In the genomic region with DNA sequence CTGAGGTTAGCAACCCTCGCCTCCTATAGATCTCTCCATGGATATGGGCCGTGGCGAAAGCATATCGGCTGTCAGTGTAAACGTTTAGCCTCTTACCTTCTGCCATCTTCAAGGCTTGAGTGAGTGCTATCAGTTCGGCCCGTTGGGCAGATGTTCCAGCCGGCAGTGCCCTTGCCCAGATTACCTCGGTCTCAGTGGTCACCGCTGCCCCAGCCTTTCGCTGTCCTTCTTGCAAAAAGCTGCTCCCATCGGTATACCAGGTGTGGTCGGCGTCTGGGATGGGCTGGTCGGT, we compare ENCODE assay signal across 20 mouse cellular contexts. TPM values are rescaled to one million over a fixed set of nuclear protein-coding genes. Genes with fewer than 3 reads are reported as not detected.
"Had no signal": no experiment of that assay in that cellular context is flagged by ENCODE, and none has a peak within 500 bp of the region (broad histone marks: within the 10 kb centered on the region; RNA-seq: fewer than 3 reads in every experiment).

No protein-coding gene starts in this region.

RNA-seq across cellular contexts. Expression of a gene that starts 18.4 kb away (rescaled TPM):
- total RNA-seq: liver, adult 2 months had no signal
- polyA plus RNA-seq: liver, adult 2 months; macrophage had no signal

RNA-seq across cellular contexts. Expression of a gene that starts 22.8 kb away (rescaled TPM):
- total RNA-seq: left cerebral cortex, postnatal 10 days; left cerebral cortex, postnatal 4 days; liver, adult 2 months; megakaryocyte, adult 5-6 weeks; monocyte, adult 5-6 weeks had no signal
- polyA plus RNA-seq: limb, embryonic 10.5 days; limb, embryonic 11.5 days; limb, embryonic 12.5 days; liver, adult 2 months; liver, embryonic 12.5 days; liver, embryonic 13.5 days; liver, embryonic 15.5 days; liver, embryonic 16.5 days; liver, postnatal 0 days; lung, adult 2 months; lung, embryonic 14.5 days; lung, embryonic 15.5 days; lung, embryonic 16.5 days; lung, postnatal 0 days; macrophage; neural tube, embryonic 11.5 days had no signal
